Mouse (Mus musculus): ENCODE measurements around the gene P3h2.

- TF ChIP-seq CTCF (IDR thresholded peaks at IDR 0.05; ENCODE audit: borderline replicate concordance, insufficient read depth, low read length) (no peak), POLR2A (IDR thresholded peaks at IDR 0.05; ENCODE audit: low read depth, low read length) (no peak)
Observed at GRCm38 (mm10) chr16:26053631-26054030, 52.0 kb downstream of the P3h2 start.

All from embryonic fibroblast, embryonic 13.5 days (primary cell).